10 mouse cellular contexts compared by ENCODE assay signal in the genomic region with DNA sequence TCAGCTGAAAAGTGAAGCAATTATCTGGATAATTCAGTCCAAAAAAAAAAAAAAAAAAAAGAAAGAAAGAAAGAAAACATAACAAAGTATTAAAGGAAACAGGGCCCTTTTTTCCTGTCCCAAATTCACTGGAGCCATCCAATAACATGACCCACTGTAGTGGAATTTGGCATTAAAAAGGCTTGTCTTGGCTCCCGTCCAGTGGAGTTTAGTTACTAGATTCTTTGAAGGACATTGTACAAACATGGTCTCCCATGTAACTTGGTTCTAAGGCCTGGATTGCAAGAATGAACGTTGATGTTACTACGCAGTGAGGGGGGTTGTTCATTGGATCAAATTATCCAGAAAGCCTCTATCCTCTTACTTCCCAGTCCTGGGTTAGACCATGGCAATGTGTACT.
DNase-seq lines count a peak whose midpoint lies in the region; ATAC-seq and TF ChIP-seq lines count a peak whose summit lies in the region.
"Had no signal": no experiment of that assay in that cellular context is flagged by ENCODE, and none has a peak within 500 bp of the region (broad histone marks: within the 10 kb centered on the region; RNA-seq: fewer than 3 reads in every experiment).

No protein-coding gene starts in this region.

- TF ChIP-seq POLR2A in liver, adult 2 months (IDR thresholded peaks at IDR 0.05; ENCODE audit: extremely low read depth, insufficient read depth, low read length): no peak

- H3K27me3 ChIP-seq in liver, adult 2 months (ENCODE audit: control insufficient read depth, insufficient read depth, low read length): no peaks in the 10 kb centered on the region
- H3K27me3 ChIP-seq in liver, embryonic 12.5 days (replicated peaks): no peaks in the 10 kb centered on the region
- no peaks in the 10 kb centered on the region for H3K27me3 ChIP-seq in heart, postnatal 0 days (ENCODE audit: control insufficient read depth, insufficient read depth, low read length)
- H3K27me3 ChIP-seq in limb, embryonic 12.5 days: no peaks in the 10 kb centered on the region
- H3K27me3 ChIP-seq in intestine, postnatal 0 days (replicated peaks; ENCODE audit: control insufficient read depth, insufficient read depth, low read length): no peaks in the 10 kb centered on the region

- no peaks in the 10 kb centered on the region for H3K36me3 ChIP-seq in liver, adult 2 months (ENCODE audit: control insufficient read depth, insufficient read depth, low read length)
- no peaks in the 10 kb centered on the region for H3K36me3 ChIP-seq in liver, embryonic 12.5 days
- no peaks in the 10 kb centered on the region for H3K36me3 ChIP-seq in heart, postnatal 0 days (replicated peaks; ENCODE audit: control insufficient read depth, insufficient read depth, low read length)
- no peaks in the 10 kb centered on the region for H3K36me3 ChIP-seq in limb, embryonic 12.5 days
- H3K36me3 ChIP-seq in intestine, postnatal 0 days (ENCODE audit: control insufficient read depth, insufficient read depth): no peaks in the 10 kb centered on the region
- H3K36me3 ChIP-seq: midbrain, embryonic 12.5 days had no signal

- no peak overlapping the region for H3K27ac ChIP-seq in liver, adult 2 months (replicated peaks; ENCODE audit: insufficient read depth, low read depth, low read length)
- H3K27ac ChIP-seq in liver, embryonic 12.5 days: no peak overlapping the region
- peak overlapping the region; percentile 34; the same call in 1 of the 2 replicates for H3K27ac ChIP-seq in heart, postnatal 0 days (ENCODE audit: low read depth)
- peak overlapping the region; percentile 36; the same call in 1 of the 2 replicates for H3K27ac ChIP-seq in limb, embryonic 12.5 days
- H3K27ac ChIP-seq in intestine, postnatal 0 days (ENCODE audit: low read depth, low read length): no peak overlapping the region
- H3K27ac ChIP-seq: midbrain, embryonic 12.5 days had no signal

- no peaks in the 10 kb centered on the region for H3K79me2 ChIP-seq in liver, adult 2 months (ENCODE audit: control insufficient read depth, insufficient read depth, low read length)

- peak; percentile 41 for DNase-seq in liver, adult 2 months (ENCODE audit: extremely low read depth, low read depth, low spot score)
- DNase-seq in adrenal gland, adult 2 months: peak; percentile 83
- peak; percentile 58 for DNase-seq in heart, postnatal 0 days (ENCODE audit: low spot score)
- no peak for DNase-seq in neural tube, embryonic 10.5 days (ENCODE audit: extremely low spot score, low spot score)
- DNase-seq in left cerebral cortex, adult 11 months (ENCODE audit: low spot score): no peak
- DNase-seq: layer of hippocampus, adult 9-11 months had no signal

- no peak for ATAC-seq in liver, embryonic 12.5 days
- ATAC-seq in heart, postnatal 0 days (ENCODE audit: insufficient read depth, low read depth): no peak
- no peak for ATAC-seq in limb, embryonic 12.5 days (ENCODE audit: insufficient number of reproducible peaks, insufficient read depth, low FRiP score, low TSS enrichment, low read depth)
- ATAC-seq in intestine, postnatal 0 days: no peak

- no peak overlapping the region for H3K4me2 ChIP-seq in liver, embryonic 12.5 days
- no peak overlapping the region for H3K4me2 ChIP-seq in heart, postnatal 0 days (ENCODE audit: low read depth, low read length)
- no peak overlapping the region for H3K4me2 ChIP-seq in limb, embryonic 12.5 days
- H3K4me2 ChIP-seq in intestine, postnatal 0 days (replicated peaks; ENCODE audit: low read depth): no peak overlapping the region
- H3K4me2 ChIP-seq: midbrain, embryonic 12.5 days had no signal

- H3K9ac ChIP-seq in liver, adult 2 months (ENCODE audit: low read depth, low read length): no peak overlapping the region
- no peak overlapping the region for H3K9ac ChIP-seq in liver, embryonic 12.5 days
- H3K9ac ChIP-seq in heart, postnatal 0 days (replicated peaks; ENCODE audit: low read depth, low read length): no peak overlapping the region
- H3K9ac ChIP-seq in limb, embryonic 12.5 days (replicated peaks): no peak overlapping the region
- H3K9ac ChIP-seq in intestine, postnatal 0 days (ENCODE audit: low read depth, low read length): no peak overlapping the region
- H3K9ac ChIP-seq: midbrain, embryonic 12.5 days had no signal

- H3K9me3 ChIP-seq in liver, embryonic 12.5 days (replicated peaks): no peaks in the 10 kb centered on the region
- no peaks in the 10 kb centered on the region for H3K9me3 ChIP-seq in heart, postnatal 0 days (replicated peaks; ENCODE audit: control insufficient read depth, low read length)
- no peaks in the 10 kb centered on the region for H3K9me3 ChIP-seq in limb, embryonic 12.5 days
- no peaks in the 10 kb centered on the region for H3K9me3 ChIP-seq in intestine, postnatal 0 days (ENCODE audit: control insufficient read depth)
- H3K9me3 ChIP-seq: midbrain, embryonic 12.5 days had no signal

- TF ChIP-seq CTCF in liver, adult 2 months (IDR thresholded peaks at IDR 0.05; ENCODE audit: low read depth, low read length): no peak
- no peak for TF ChIP-seq CTCF in heart, postnatal 0 days (IDR thresholded peaks at IDR 0.05; ENCODE audit: low read depth)
- TF ChIP-seq CTCF in intestine, postnatal 0 days (IDR thresholded peaks at IDR 0.05; ENCODE audit: low read depth): no peak

- TF ChIP-seq EP300 in heart, postnatal 0 days (IDR thresholded peaks at IDR 0.05; ENCODE audit: low read depth): no peak

- no peak overlapping the region for H3K4me3 ChIP-seq in liver, adult 2 months (ENCODE audit: insufficient read depth, low read depth, low read length)
- no peak overlapping the region for H3K4me3 ChIP-seq in liver, embryonic 12.5 days
- H3K4me3 ChIP-seq in heart, postnatal 0 days (ENCODE audit: low read depth, low read length): no peak overlapping the region
- no peak overlapping the region for H3K4me3 ChIP-seq in limb, embryonic 12.5 days (replicated peaks)
- H3K4me3 ChIP-seq in intestine, postnatal 0 days (ENCODE audit: low read depth, low read length): no peak overlapping the region
- H3K4me3 ChIP-seq: midbrain, embryonic 12.5 days had no signal

- 24% methylated on average over 3 of the region's 3 CpGs for WGBS in liver, adult 2 months
- WGBS in liver, embryonic 12.5 days (ENCODE audit: insufficient replicate concordance): 75% methylated on average over 3 of the region's 3 CpGs
- 49% methylated on average over 3 of the region's 3 CpGs for WGBS in heart, postnatal 0 days
- WGBS in limb, embryonic 12.5 days: 64% methylated on average over 3 of the region's 3 CpGs
- 71% methylated on average over 3 of the region's 3 CpGs for WGBS in intestine, postnatal 0 days

- no peaks in the 10 kb centered on the region for H3K4me1 ChIP-seq in liver, adult 2 months (ENCODE audit: control insufficient read depth, insufficient read depth, low read length)
- H3K4me1 ChIP-seq in liver, embryonic 12.5 days: peaks cover 34% of the 10 kb centered on the region
- peaks cover 27% of the 10 kb centered on the region for H3K4me1 ChIP-seq in heart, postnatal 0 days (ENCODE audit: control insufficient read depth, insufficient read depth)
- peaks cover 38% of the 10 kb centered on the region for H3K4me1 ChIP-seq in limb, embryonic 12.5 days (replicated peaks)
- no peaks in the 10 kb centered on the region for H3K4me1 ChIP-seq in intestine, postnatal 0 days (replicated peaks; ENCODE audit: control insufficient read depth, insufficient read depth, low read length)

Comparison
In these comparisons a context has a peak if more than half of its experiments do, and no peak if none do; other contexts are left out.
1. DNase-seq: peak in liver, adult 2 months (single experiment), adrenal gland, adult 2 months (single experiment) and heart, postnatal 0 days (single experiment); none in neural tube, embryonic 10.5 days (single experiment) and left cerebral cortex, adult 11 months (single experiment).
2. H3K27ac ChIP-seq: peak in heart, postnatal 0 days (single experiment) and limb, embryonic 12.5 days (single experiment); none in liver, adult 2 months (single experiment), liver, embryonic 12.5 days (single experiment) and intestine, postnatal 0 days (single experiment).